Mouse (Mus musculus): ENCODE measurements around the gene Smarcc2.

The Smarcc2 gene

GRCm38 (mm10) chr10:128458719-128459408 lies at the start of gene Smarcc2:
Gene Smarcc2, plus strand, starts transcription at chr10:128459248.
- peak; percentile 74 for DNase-seq

- peak; percentile 99 for DNase-seq
These were observed 49.1 kb upstream of the Smarcc2 start for GRCm38 (mm10) chr10:128409692-128410559.

- DNase-seq: peak; percentile 37
These were observed 48.5 kb upstream of the Smarcc2 start for GRCm38 (mm10) chr10:128410560-128410845.

GRCm38 (mm10) chr10:128411211-128412054 lies 47.6 kb upstream of the Smarcc2 start, which contains the start of the genes Nabp2 and Rnf41:
Gene Nabp2, minus strand, starts transcription at chr10:128411492.
Gene Rnf41, plus strand, starts transcription at chr10:128411657.
- DNase-seq: peak; percentile 98

GRCm38 (mm10) chr10:128412055-128412381 lies 47.0 kb upstream of the Smarcc2 start:
- DNase-seq: peak; percentile 56

- DNase-seq: no peak
These were observed 46.5 kb upstream of the Smarcc2 start for GRCm38 (mm10) chr10:128412558-128412957.

- no peak for DNase-seq
These were observed 46.0 kb upstream of the Smarcc2 start for GRCm38 (mm10) chr10:128413076-128413475.

GRCm38 (mm10) chr10:128414848-128415247 lies 44.2 kb upstream of the Smarcc2 start:
- DNase-seq: no peak

- no peak for DNase-seq
These were observed 36.6 kb upstream of the Smarcc2 start for GRCm38 (mm10) chr10:128422426-128422825.

GRCm38 (mm10) chr10:128424604-128425003 lies 34.4 kb upstream of the Smarcc2 start:
- DNase-seq: no peak

GRCm38 (mm10) chr10:128425260-128425659 lies 33.8 kb upstream of the Smarcc2 start:
- no peak for DNase-seq

- DNase-seq: no peak
These were observed 30.0 kb upstream of the Smarcc2 start for GRCm38 (mm10) chr10:128429052-128429451.

- DNase-seq: no peak
These were observed 29.6 kb upstream of the Smarcc2 start for GRCm38 (mm10) chr10:128429454-128429853.

- DNase-seq: no peak
These were observed 25.6 kb upstream of the Smarcc2 start for GRCm38 (mm10) chr10:128433417-128433816.

- no peak for DNase-seq
These were observed 24.4 kb upstream of the Smarcc2 start for GRCm38 (mm10) chr10:128434681-128435080.

- peak; percentile 94 for DNase-seq
These were observed 23.7 kb upstream of the Smarcc2 start for GRCm38 (mm10) chr10:128435186-128435823.

GRCm38 (mm10) chr10:128435873-128436272 lies 23.2 kb upstream of the Smarcc2 start:
- DNase-seq: no peak

- no peak for DNase-seq
These were observed 22.7 kb upstream of the Smarcc2 start for GRCm38 (mm10) chr10:128436376-128436775.

GRCm38 (mm10) chr10:128438675-128439279 lies 20.3 kb upstream of the Smarcc2 start:
- DNase-seq: peak; percentile 34

- peak; percentile 49 for DNase-seq
These were observed 18.6 kb upstream of the Smarcc2 start for GRCm38 (mm10) chr10:128440407-128440806.

GRCm38 (mm10) chr10:128441324-128442119 lies 17.5 kb upstream of the Smarcc2 start:
- DNase-seq: no peak

Data from kidney, adult 9 months (tissue).